Mouse (Mus musculus) layer of hippocampus, postnatal 10 days (tissue): ENCODE results near the gene Slc1a3. TPM values are rescaled to one million over a fixed set of nuclear protein-coding genes. Genes with fewer than 3 reads are reported as not detected.
"Not testable (repeated sequence)": the region's sequence is repeated elsewhere in the genome, so short reads cannot be mapped to it uniquely, and the experiment has no call there.

Experiments used
- DNase-seq, 2 experiments: peaks; one replicate each; pipeline ENCODE4 v3.0.0; 2021; ENCODE audit warnings: low spot score in 2 of 2
- total RNA-seq, 2 experiments: library from RNA; stranded (reverse); gene quantifications; 2 replicates each; pipeline ENCODE4 v1.2.3; 2021

The Slc1a3 gene
- total RNA-seq, 2 experiments from 2014 or later = 439 to 459 TPM

- no peak for DNase-seq
These were observed 986 bp downstream of the Slc1a3 start for GRCm38 (mm10) chr15:8709578-8709977.

- DNase-seq = no peak
These were observed 4.0 kb downstream of the Slc1a3 start for GRCm38 (mm10) chr15:8706613-8707012.

- DNase-seq = peak; percentile 70 to 78
These were observed 4.4 kb downstream of the Slc1a3 start for GRCm38 (mm10) chr15:8706178-8706577.

- not testable (repeated sequence) for DNase-seq
These were observed 5.0 kb downstream of the Slc1a3 start for GRCm38 (mm10) chr15:8705560-8705959.

- no peak for DNase-seq
These were observed 12.6 kb downstream of the Slc1a3 start for GRCm38 (mm10) chr15:8697976-8698375.

DNA sequence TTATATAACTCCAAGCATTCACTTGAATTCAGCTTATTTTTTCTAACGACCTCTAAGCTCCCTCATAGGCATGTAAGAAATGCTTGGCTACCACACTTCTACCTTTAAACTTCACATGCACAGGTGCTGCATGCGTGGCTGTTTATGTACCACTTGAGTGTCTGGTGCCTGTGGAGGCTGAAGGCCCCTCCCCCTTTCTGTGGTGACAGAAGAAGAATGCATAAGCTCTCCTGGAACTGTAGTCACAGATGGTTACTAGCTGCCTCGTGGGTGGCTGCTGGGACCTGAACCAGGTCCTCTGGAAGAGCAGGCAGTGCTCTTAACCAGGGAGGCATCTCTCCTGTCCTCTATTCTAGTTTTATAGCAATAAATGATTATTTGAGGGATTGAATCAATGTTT is 13.1 kb downstream of the Slc1a3 start:
- no peak for DNase-seq

DNA sequence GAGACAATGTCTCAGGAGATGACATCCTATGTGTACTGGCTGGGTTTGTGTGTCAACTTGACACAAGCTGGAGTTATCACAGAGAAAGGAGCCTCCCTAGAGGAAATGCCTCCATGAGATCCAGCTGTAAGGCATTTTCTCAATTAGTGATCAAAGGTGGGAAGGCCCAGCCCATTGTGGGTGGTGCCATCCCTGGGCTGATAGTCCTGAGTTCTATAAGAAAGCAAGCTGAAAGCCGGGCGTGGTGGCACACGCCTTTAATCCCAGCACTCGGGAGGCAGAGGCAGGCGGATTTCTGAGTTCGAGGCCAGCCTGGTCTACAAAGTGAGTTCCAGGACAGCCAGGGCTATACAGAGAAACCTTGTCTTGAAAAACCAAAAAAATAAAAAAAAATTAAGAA is 20.4 kb downstream of the Slc1a3 start:
- DNase-seq = not testable (repeated sequence)

GRCm38 (mm10) chr15:8686846-8687245 is 23.7 kb downstream of the Slc1a3 start:
- no peak for DNase-seq

DNA sequence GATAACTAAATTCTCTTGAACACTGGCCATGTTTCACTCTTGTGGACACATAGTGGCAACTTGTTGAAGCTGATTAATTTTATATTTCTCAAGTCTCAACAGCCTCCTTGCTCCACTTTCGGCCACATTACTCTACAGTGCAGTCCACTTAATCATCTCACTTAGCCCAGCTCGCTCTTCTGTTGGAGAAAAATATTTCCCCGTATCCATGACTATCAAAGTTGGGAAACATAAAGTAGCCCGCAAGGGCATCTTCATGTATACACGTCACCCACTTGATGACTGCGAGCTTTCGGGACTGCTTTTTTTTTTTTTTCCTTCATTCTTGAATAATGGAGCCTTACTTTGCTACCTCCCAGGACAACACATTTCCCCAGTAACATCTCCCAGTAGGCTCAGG is 25.1 kb downstream of the Slc1a3 start:
- DNase-seq = no peak

DNA sequence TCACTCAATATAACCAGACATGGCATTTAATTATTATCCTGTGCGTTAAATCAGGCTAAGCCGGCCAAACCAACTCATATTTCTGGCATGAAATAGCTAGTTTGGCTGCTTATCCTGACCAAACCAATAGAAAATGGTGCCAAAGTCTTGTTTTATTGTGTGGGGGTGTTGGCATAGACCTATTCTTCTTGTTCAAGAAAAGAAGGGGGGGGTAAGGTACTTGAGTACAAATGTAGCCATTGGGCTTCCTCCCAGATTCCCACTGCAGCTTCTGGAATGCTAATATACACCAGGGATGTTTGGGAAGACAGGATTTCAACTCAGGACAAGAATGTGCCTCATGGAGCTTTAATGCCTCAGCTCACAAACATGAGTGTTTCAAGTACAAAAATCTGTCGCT is 26.3 kb downstream of the Slc1a3 start:
- DNase-seq = no peak

DNA sequence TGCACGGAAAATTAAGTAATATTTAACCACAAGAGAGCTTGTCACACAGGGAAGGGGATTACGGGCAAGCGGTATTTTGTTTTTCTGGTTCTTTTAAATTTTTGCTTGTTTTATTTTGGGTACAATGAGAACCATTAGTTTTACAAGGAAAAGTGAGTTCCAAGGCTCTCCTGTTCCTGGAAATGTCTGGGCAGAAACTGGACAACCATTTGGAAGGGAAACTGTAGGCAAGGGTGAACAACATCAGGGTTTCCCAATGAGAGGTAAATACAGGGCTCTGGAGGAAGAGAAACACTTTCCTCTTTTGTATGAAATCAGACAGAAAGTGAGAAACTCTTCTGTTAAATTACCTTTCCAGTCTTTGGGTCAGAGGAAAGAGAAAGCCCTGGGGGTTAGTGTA is 27.7 kb downstream of the Slc1a3 start:
- DNase-seq = no peak

DNA sequence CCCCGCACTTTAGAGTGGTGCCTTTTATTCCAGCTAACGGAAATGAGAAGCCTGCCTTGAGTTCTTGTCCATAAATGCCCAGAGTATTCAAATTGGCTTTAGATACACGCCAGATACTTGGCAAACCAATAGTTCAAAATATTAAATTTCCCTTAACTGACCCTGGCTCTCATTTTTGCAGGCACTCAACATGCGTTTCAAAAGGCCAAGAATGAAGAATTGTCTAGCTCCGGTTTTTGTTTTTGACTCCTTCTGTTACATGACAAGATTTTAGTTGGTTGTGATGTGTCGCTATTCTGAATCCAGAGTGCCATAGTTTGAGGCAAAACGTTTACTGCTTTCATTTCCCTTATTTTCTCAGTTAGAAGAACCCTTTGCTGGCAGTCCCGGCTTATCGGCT is 28.1 kb downstream of the Slc1a3 start:
- no peak for DNase-seq

- DNase-seq = no peak
These were observed 28.6 kb downstream of the Slc1a3 start for GRCm38 (mm10) chr15:8681971-8682370.

DNA sequence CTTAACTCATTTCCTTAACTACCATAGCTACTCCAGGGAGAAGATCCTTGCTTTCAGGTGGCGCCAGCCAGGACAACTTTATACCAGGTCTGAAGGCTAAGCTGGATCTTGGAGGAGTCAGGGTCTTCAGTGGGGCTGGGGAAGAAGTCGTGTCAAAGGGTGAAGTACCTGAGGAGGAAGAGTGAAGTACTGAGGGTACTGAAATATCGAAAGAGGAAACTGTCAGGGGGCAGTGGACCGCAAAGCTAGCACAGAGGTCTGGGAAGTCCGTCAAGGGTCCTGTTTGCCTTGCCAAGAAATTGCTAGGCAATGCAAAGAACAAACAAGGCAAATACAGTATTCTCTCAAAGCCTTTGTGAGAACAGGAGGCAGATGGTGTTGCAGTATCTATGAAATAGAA is 29.6 kb downstream of the Slc1a3 start:
- no peak for DNase-seq

DNA sequence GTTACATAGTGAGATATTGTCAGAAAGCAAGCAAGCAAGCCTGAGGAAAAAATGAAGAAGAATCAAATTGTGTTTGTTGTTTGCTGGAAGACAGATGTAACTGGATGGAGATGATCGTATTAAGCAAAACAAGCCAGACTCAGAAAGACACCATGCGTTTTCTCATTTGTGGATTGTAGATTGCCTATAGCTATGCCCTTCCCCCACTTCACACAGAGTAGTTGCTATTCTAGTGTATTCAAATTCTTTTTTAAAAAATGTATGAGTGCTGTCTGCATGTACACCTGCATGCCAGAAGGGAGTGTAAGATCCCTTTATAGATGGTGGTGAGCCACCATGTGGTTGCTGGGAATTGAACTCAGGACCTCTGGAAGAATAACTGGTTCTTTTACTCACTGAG is 33.6 kb downstream of the Slc1a3 start:
- DNase-seq = no peak

- DNase-seq = no peak
These were observed 34.3 kb downstream of the Slc1a3 start for GRCm38 (mm10) chr15:8676211-8676691.

DNA sequence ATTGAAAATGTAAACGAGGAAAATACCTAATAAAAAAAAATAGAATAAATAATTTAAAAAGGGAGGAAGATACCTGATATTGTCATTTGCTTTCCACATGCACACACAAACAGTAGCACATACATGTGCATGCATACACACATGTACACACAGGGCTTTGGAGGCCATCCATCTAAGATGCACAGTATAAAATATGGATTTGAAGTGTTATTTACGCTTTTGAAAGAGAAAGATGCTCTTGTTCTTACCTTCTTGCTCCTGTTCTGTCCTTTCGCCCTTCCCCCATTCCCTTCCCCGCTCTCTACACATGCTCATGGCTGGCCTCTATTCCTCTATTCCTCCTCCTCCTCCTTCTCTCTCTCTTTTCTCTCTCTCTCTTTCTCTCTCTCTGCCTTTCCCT is 34.9 kb downstream of the Slc1a3 start:
- no peak for DNase-seq

DNA sequence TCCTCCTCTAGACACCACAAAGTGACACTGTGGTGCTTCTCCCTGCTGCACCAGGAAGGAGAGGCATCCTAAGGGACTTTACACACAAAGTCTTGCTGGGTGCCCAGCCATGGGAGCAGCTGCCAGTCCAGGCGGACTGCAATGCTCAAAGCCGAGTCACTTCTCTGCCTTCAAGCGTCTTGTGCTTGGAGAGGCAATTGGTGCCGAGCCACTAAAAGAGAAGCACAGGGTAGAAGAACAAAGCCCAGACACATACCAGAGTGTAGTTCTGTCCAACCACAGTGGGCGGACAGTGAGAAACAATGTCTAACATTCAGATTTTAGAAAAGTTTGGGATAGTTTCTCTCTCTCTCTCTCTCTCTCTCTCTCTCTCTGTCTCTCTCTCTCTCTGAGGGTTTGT is 38.0 kb downstream of the Slc1a3 start:
- no peak for DNase-seq

- DNase-seq = no peak
These were observed 42.6 kb downstream of the Slc1a3 start for GRCm38 (mm10) chr15:8667849-8668522.

DNA sequence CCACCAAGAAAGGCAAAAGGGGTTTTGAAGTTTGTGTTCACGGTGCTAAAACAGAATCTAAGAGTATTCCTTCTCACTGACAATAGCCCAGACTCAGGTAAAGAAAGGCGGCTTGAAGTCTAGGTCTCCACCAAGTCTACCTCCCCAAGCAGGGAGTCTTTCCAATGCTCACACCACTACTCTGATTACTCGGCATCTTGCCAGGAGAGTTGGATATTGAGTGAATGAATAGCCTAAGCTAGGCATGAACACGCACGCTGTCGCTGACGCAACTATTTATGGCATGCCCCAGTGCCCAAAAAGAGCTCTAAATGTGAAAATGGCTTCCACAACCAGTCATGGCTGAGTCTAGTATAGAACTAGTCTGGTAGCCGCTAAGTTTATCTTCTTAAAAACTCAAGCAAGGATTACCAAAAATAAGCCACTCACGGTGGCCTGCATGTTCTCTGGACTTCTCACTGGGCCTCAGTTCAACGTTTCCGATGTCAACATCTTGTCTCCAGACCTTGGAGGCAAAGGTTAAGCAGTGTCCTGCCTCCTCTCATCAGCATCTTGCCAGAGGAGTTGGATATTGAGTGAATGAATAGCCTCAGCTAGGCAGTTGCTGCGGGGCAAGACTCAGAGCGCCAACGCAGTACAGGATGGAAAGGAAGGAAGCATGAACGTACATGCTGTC is 44.8 kb downstream of the Slc1a3 start:
- no peak for DNase-seq

GRCm38 (mm10) chr15:8663348-8664099 is 47.0 kb downstream of the Slc1a3 start:
- peak; percentile 68 to 76 for DNase-seq

- no peak for DNase-seq
These were observed 48.7 kb downstream of the Slc1a3 start for GRCm38 (mm10) chr15:8661856-8662255.
